ENCODE assay signal across 8 mouse cellular contexts in the genomic region with DNA sequence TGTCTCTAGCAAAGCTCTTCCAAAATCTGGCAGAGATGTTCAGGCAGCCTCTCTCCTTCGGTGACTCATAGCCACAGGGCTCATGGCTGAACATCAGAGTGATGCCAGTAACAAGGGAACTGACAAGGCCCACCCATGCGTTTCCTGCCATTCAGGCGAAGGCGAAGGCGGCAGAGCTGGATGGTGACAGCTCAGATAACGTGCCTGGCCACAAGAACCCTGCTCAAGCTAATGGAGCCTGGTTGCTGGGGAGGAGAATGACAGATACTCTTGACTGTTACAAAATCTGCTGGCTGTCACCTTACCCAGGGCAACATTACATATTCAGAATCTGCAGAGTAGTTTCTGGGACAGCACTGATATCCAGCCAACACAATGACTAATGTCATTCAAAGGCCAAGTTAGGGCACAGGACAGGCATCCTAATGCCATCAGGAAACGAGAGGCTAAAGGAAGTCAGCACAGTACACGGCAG. TPM values are rescaled to one million over a fixed set of nuclear protein-coding genes. Genes with fewer than 3 reads are reported as not detected.
A peak's percentile ranks its signal among the peaks of the same experiment; 100 is the strongest.
DNase-seq lines count a peak whose midpoint lies in the region; ATAC-seq lines count a peak whose summit lies in the region.

No protein-coding gene starts in this region.

- peak overlapping the region; percentile 79 for H3K27ac ChIP-seq in heart, embryonic 16.5 days (ENCODE audit: low read length)
- H3K27ac ChIP-seq in hindbrain, embryonic 12.5 days, result no peak overlapping the region

- H3K4me1 ChIP-seq in heart, embryonic 16.5 days (ENCODE audit: control insufficient read depth, insufficient read depth, low read length), result peaks cover 19% of the 10 kb centered on the region
- peaks cover 2% of the 10 kb centered on the region; the same call in 1 of the 2 replicates for H3K4me1 ChIP-seq in hindbrain, embryonic 12.5 days

- H3K4me3 ChIP-seq in heart, embryonic 16.5 days (ENCODE audit: low read length), result no peak overlapping the region
- no peak overlapping the region for H3K4me3 ChIP-seq in hindbrain, embryonic 12.5 days

- peak; percentile 87 for ATAC-seq in heart, embryonic 16.5 days (replicated peaks; ENCODE audit: extremely low read depth, insufficient read depth, low FRiP score)
- ATAC-seq in hindbrain, embryonic 12.5 days (ENCODE audit: low FRiP score), result no peak

- WGBS in heart, embryonic 16.5 days, result 8% methylated on average over 8 of the region's 8 CpGs
- WGBS in hindbrain, embryonic 12.5 days, result 63% methylated on average over 8 of the region's 8 CpGs

- peak; percentile 86 for DNase-seq in right cerebral cortex, adult 18-20 months
- DNase-seq in right cerebral cortex, postnatal 4 days, result no peak
- peak; percentile 47 to 49 for DNase-seq in cerebellum, postnatal 25 days
- peak; percentile 59 to 77 for DNase-seq in left cerebral cortex, adult 9 months (ENCODE audit: low spot score in 2 of 2)
- DNase-seq in right cerebral cortex, postnatal 14 days, result peak; percentile 17
- no peak for DNase-seq in thymus, postnatal 36 days

- no peaks in the 10 kb centered on the region for H3K27me3 ChIP-seq in heart, embryonic 16.5 days (ENCODE audit: control insufficient read depth, insufficient read depth, low read length)
- H3K27me3 ChIP-seq in hindbrain, embryonic 12.5 days, result no peaks in the 10 kb centered on the region

- H3K36me3 ChIP-seq in heart, embryonic 16.5 days (ENCODE audit: control insufficient read depth, insufficient read depth), result no peaks in the 10 kb centered on the region
- H3K36me3 ChIP-seq in hindbrain, embryonic 12.5 days, result no peaks in the 10 kb centered on the region

- 0 out of 2 replicates have a peak overlapping the region, but pooled peaks have one; percentile 5 for H3K4me2 ChIP-seq in heart, embryonic 16.5 days (ENCODE audit: low read depth, low read length)
- no peak overlapping the region for H3K4me2 ChIP-seq in hindbrain, embryonic 12.5 days (replicated peaks)

- H3K9ac ChIP-seq in heart, embryonic 16.5 days (ENCODE audit: low read length), result no peak overlapping the region
- no peak overlapping the region for H3K9ac ChIP-seq in hindbrain, embryonic 12.5 days

- no peaks in the 10 kb centered on the region for H3K9me3 ChIP-seq in heart, embryonic 16.5 days (replicated peaks; ENCODE audit: control insufficient read depth, low read length)
- no peaks in the 10 kb centered on the region for H3K9me3 ChIP-seq in hindbrain, embryonic 12.5 days (replicated peaks)

RNA-seq across cellular contexts. Expression of a gene that starts 11.9 kb away (rescaled TPM):
- polyA plus RNA-seq in heart, embryonic 16.5 days (2015; fragmentation: Nextera tagmentation; extraction: Ambion mirVana), result 44.4 and 51.6 TPM in 2 replicates
- polyA plus RNA-seq in hindbrain, embryonic 12.5 days (2016; fragmentation: Nextera tagmentation; extraction: Ambion mirVana), result 14.5 and 20.4 TPM in 2 replicates

RNA-seq across cellular contexts. Expression of a gene that starts 12.3 kb away (rescaled TPM):
- 71.6 and 73.3 TPM in 2 replicates for polyA plus RNA-seq in heart, embryonic 16.5 days (2015; fragmentation: Nextera tagmentation; extraction: Ambion mirVana)
- 72.0 and 72.2 TPM in 2 replicates for polyA plus RNA-seq in hindbrain, embryonic 12.5 days (2016; fragmentation: Nextera tagmentation; extraction: Ambion mirVana)

RNA-seq across cellular contexts. Expression of a gene that starts 44.5 kb away (rescaled TPM):
- 0.30 and 0.51 TPM in 2 replicates for polyA plus RNA-seq in heart, embryonic 16.5 days (2015; fragmentation: Nextera tagmentation; extraction: Ambion mirVana)
- 0.12 and 0.14 TPM in 2 replicates for polyA plus RNA-seq in hindbrain, embryonic 12.5 days (2016; fragmentation: Nextera tagmentation; extraction: Ambion mirVana)

Comparison
In these comparisons a context has a peak if more than half of its experiments do, and no peak if none do; other contexts are left out.
1. DNase-seq: peak in right cerebral cortex, adult 18-20 months (single experiment), cerebellum, postnatal 25 days (2 of 2), left cerebral cortex, adult 9 months (2 of 2) and right cerebral cortex, postnatal 14 days (single experiment); none in right cerebral cortex, postnatal 4 days (single experiment) and thymus, postnatal 36 days (0 of 2).